Mouse (Mus musculus) embryo, embryonic 11.5 days (tissue): ENCODE data around the gene Rcan1.

Source experiments
- DNase-seq: peaks from one replicate; pipeline ENCODE4 v3.0.0-alpha.2; 2012; ENCODE audit warnings: low read depth, low spot score

The Rcan1 gene

GRCm38 (mm10) chr16:92472898-92473297 lies 2.2 kb upstream of the Rcan1 start:
- no peak for DNase-seq

- DNase-seq = no peak
Measured at GRCm38 (mm10) chr16:92468459-92468858, 2.2 kb downstream of the Rcan1 start.

- DNase-seq = no peak
Measured at GRCm38 (mm10) chr16:92467041-92467440, 3.6 kb downstream of the Rcan1 start.

GRCm38 (mm10) chr16:92465642-92466526 lies 4.8 kb downstream of the Rcan1 start:
- peak; percentile 98 for DNase-seq

GRCm38 (mm10) chr16:92465226-92465625 lies 5.4 kb downstream of the Rcan1 start:
- DNase-seq = no peak

- no peak for DNase-seq
Measured at GRCm38 (mm10) chr16:92464390-92464972, 6.2 kb downstream of the Rcan1 start.

GRCm38 (mm10) chr16:92461412-92461811 lies 9.3 kb downstream of the Rcan1 start:
- no peak for DNase-seq

- peak; percentile 52 for DNase-seq
Measured at GRCm38 (mm10) chr16:92457594-92457993, 13.1 kb downstream of the Rcan1 start.

GRCm38 (mm10) chr16:92455969-92456368 lies 14.7 kb downstream of the Rcan1 start:
- DNase-seq = no peak

- DNase-seq = no peak
Measured at GRCm38 (mm10) chr16:92455488-92455887, 15.2 kb downstream of the Rcan1 start.

GRCm38 (mm10) chr16:92454495-92454894 lies 16.2 kb downstream of the Rcan1 start:
- DNase-seq = no peak

GRCm38 (mm10) chr16:92454002-92454401 lies 16.7 kb downstream of the Rcan1 start:
- DNase-seq = no peak

- DNase-seq = no peak
Measured at GRCm38 (mm10) chr16:92452609-92453008, 18.1 kb downstream of the Rcan1 start.

- DNase-seq = no peak
Measured at GRCm38 (mm10) chr16:92451516-92452072, 19.1 kb downstream of the Rcan1 start.

- no peak for DNase-seq
Measured at GRCm38 (mm10) chr16:92450331-92450730, 20.3 kb downstream of the Rcan1 start.

- DNase-seq = no peak
Measured at GRCm38 (mm10) chr16:92449080-92449479, 21.6 kb downstream of the Rcan1 start.

GRCm38 (mm10) chr16:92445377-92445776 lies 25.3 kb downstream of the Rcan1 start:
- DNase-seq = no peak

- no peak for DNase-seq
Measured at GRCm38 (mm10) chr16:92443644-92444113, 27.0 kb downstream of the Rcan1 start.

- DNase-seq = no peak
Measured at GRCm38 (mm10) chr16:92442946-92443345, 27.7 kb downstream of the Rcan1 start.

GRCm38 (mm10) chr16:92442150-92442549 lies 28.5 kb downstream of the Rcan1 start:
- DNase-seq = no peak

- no peak for DNase-seq
Measured at GRCm38 (mm10) chr16:92441203-92441602, 29.5 kb downstream of the Rcan1 start.

- DNase-seq = no peak
Measured at GRCm38 (mm10) chr16:92440229-92440628, 30.4 kb downstream of the Rcan1 start.

GRCm38 (mm10) chr16:92439775-92440174 lies 30.9 kb downstream of the Rcan1 start:
- no peak for DNase-seq
